Mouse (Mus musculus) Patski (cell line): ENCODE data around the gene Eif4b. TPM values are rescaled to one million over a fixed set of nuclear protein-coding genes. Genes with fewer than 3 reads are reported as not detected.

Experiments
- ATAC-seq: fragments of 100-300 bp; one replicate; pipeline ENCODE4 v1.8.0; 2021
- CTCF ChIA-PET: fragments of 350-600 bp; sonication (Branson Sonifier 250); formaldehyde crosslinking; loops from one replicate; lab custom pipeline; 2022; ENCODE audit warnings: inconsistent platforms; lab: Charles Lee
- POLR2A ChIA-PET: fragments of 350-600 bp; sonication (Branson Sonifier 250); formaldehyde crosslinking; loops from one replicate; lab custom pipeline; 2022; ENCODE audit warnings: antibody characterized with exemption, inconsistent platforms; lab: Charles Lee
- DNase-seq: peaks from one replicate; pipeline ENCODE4 v3.0.0-alpha.2; 2011; ENCODE audit warnings: low read depth, low spot score
- H3K27me3 ChIP-seq: fragments of 371-371 bp; one replicate; pipeline ENCODE4 v1.5.1; 2021
- CTCF ChIP-seq: fragments of 100-300 bp; IDR thresholded peaks from one replicate; pipeline ENCODE4 v1.5.1; 2021
- in situ Hi-C: fragments of 300-500 bp; cut with MboI; formaldehyde crosslinking; loops from 3 replicates; pipeline ENCODE4 v1.11.1; 2018; ENCODE audit warnings: low pct_unique_long_range_greater_than_20kb, mixed read lengths
- polyA plus RNA-seq: library from polyadenylated mRNA; unstranded; gene quantifications from one replicate; pipeline ENCODE4 v1.2.3, GENCODE M21; 2021

Gene Eif4b
- polyA plus RNA-seq, 1 experiment from 2014 or later = 237 TPM

GRCm38 (mm10) chr15:102107689-102108573, 34.4 kb downstream of the Eif4b start:
- CTCF ChIA-PET = interaction anchor here (0.7 to 2.1 kb wide), 13 partner anchors 9 to 119 kb away, joined by 3 to 12 read pairs (median 5); partner anchors contain the start of genes Soat2 and Tns2
- in situ Hi-C loops = no loop called here
- POLR2A ChIA-PET = interaction anchor here (1.3 kb wide), 1 partner anchor 9 kb away, joined by 6 read pairs; no protein-coding TSS in a partner anchor
- ATAC-seq = no peak
- no peak for TF ChIP-seq CTCF
- DNase-seq = no peak
- H3K27me3 ChIP-seq = no peaks in the 10 kb centered on the region

GRCm38 (mm10) chr15:102108651-102109525, 35.3 kb downstream of the Eif4b start:
- H3K27me3 ChIP-seq = no peaks in the 10 kb centered on the region
- ChIA-PET POLR2A (interaction anchor here (0.7 to 0.8 kb wide), 2 partner anchors 13 to 34 kb away, joined by 3 read pairs; no protein-coding TSS in a partner anchor), CTCF (interaction anchor here (0.7 to 2.7 kb wide), 17 partner anchors 8 to 115 kb away, joined by 3 to 12 read pairs (median 5); partner anchors contain the start of genes Spryd3 and Tns2)
- in situ Hi-C loops = no loop called here
- no peak for TF ChIP-seq CTCF
- DNase-seq (no peak), ATAC-seq (no peak)

GRCm38 (mm10) chr15:102110271-102110670, 36.7 kb downstream of the Eif4b start:
- no peak for ATAC-seq
- DNase-seq = no peak
- H3K27me3 ChIP-seq = no peaks in the 10 kb centered on the region
- in situ Hi-C loops = no loop called here
- ChIA-PET POLR2A (interaction anchor here (0.6 to 0.8 kb wide), 2 partner anchors 11 to 252 kb away, joined by 3 to 4 read pairs; no protein-coding TSS in a partner anchor), CTCF (interaction anchor here (1.5 to 2.7 kb wide), 3 partner anchors 10 to 36 kb away, joined by 4 to 10 read pairs (median 7); partner anchors contain the start of gene Tns2)
- no peak for TF ChIP-seq CTCF

- ChIA-PET CTCF (interaction anchor here (1.1 to 2.7 kb wide), 3 partner anchors 10 to 35 kb away, joined by 3 to 10 read pairs (median 4); partner anchors contain the start of gene Tns2), POLR2A (interaction anchor here (0.6 kb wide), 1 partner anchor 169 kb away, joined by 3 read pairs; no protein-coding TSS in a partner anchor)
- H3K27me3 ChIP-seq = no peaks in the 10 kb centered on the region
- in situ Hi-C loops = no loop called here
- DNase-seq = no peak
- ATAC-seq = no peak
- no peak for TF ChIP-seq CTCF
Observed at GRCm38 (mm10) chr15:102110701-102111494, 37.3 kb downstream of the Eif4b start.

- ChIA-PET POLR2A (interaction anchor here (0.5 to 0.7 kb wide), 2 partner anchors 19 to 96 kb away, joined by 3 to 4 read pairs; no protein-coding TSS in a partner anchor), CTCF (interaction anchor here (1.1 to 2.7 kb wide), 3 partner anchors 11 to 35 kb away, joined by 3 to 10 read pairs (median 4); partner anchors contain the start of gene Tns2)
- in situ Hi-C loops = no loop called here
- DNase-seq (no peak), ATAC-seq (no peak)
- no peak for TF ChIP-seq CTCF
- no peaks in the 10 kb centered on the region for H3K27me3 ChIP-seq
Observed at GRCm38 (mm10) chr15:102111495-102111829, 37.9 kb downstream of the Eif4b start.

GRCm38 (mm10) chr15:102112181-102112580, 38.6 kb downstream of the Eif4b start:
- TF ChIP-seq CTCF = no peak
- ChIA-PET CTCF (interaction anchor here (1.1 to 1.2 kb wide), 3 partner anchors 11 to 17 kb away, joined by 3 read pairs; no protein-coding TSS in a partner anchor), POLR2A (interaction anchor here (0.5 to 0.7 kb wide), 3 partner anchors 19 to 95 kb away, joined by 3 to 5 read pairs (median 4); no protein-coding TSS in a partner anchor)
- H3K27me3 ChIP-seq = no peaks in the 10 kb centered on the region
- DNase-seq (no peak), ATAC-seq (no peak)
- in situ Hi-C loops = no loop called here

- DNase-seq = no peak
- CTCF ChIA-PET = interaction anchor here (1.1 to 1.2 kb wide), 2 partner anchors 12 to 15 kb away, joined by 3 read pairs; no protein-coding TSS in a partner anchor
- ATAC-seq = no peak
- TF ChIP-seq CTCF = no peak
- no peaks in the 10 kb centered on the region for H3K27me3 ChIP-seq
- in situ Hi-C loops = no loop called here
- POLR2A ChIA-PET = interaction anchor here (0.6 kb wide), 1 partner anchor 24 kb away, joined by 5 read pairs; no protein-coding TSS in a partner anchor
Observed at GRCm38 (mm10) chr15:102112827-102113226, 39.3 kb downstream of the Eif4b start.

- DNase-seq (no peak), ATAC-seq (no peak)
- H3K27me3 ChIP-seq = no peaks in the 10 kb centered on the region
- no peak for TF ChIP-seq CTCF
- ChIA-PET CTCF (no interaction called here), POLR2A (no interaction called here)
- in situ Hi-C loops = no loop called here
Observed at GRCm38 (mm10) chr15:102113674-102114073, 40.1 kb downstream of the Eif4b start.

GRCm38 (mm10) chr15:102114651-102115260, 41.2 kb downstream of the Eif4b start:
- ATAC-seq = no peak
- H3K27me3 ChIP-seq = no peaks in the 10 kb centered on the region
- TF ChIP-seq CTCF = no peak
- POLR2A ChIA-PET = interaction anchor here (0.5 to 2.0 kb wide), 3 partner anchors 12 to 297 kb away, joined by 3 to 16 read pairs (median 3); no protein-coding TSS in a partner anchor
- in situ Hi-C loops = loop anchor here (5.0 kb wide), 1 partner anchor 108 kb away; no protein-coding TSS in a partner anchor
- DNase-seq = no peak
- CTCF ChIA-PET = interaction anchor here (1.8 kb wide), 1 partner anchor 33 kb away, joined by 6 read pairs; no protein-coding TSS in a partner anchor
